Mouse (Mus musculus) E14TG2a.4 (cell line): ENCODE measurements around the gene Tead1.

Experiments
- H3K27me3 ChIP-seq: 2 replicates; pipeline ENCODE4 v1.6.1; 2014; ENCODE audit warnings: low read length, control low read depth; ENCODE audit not compliant: insufficient read depth
- H3K36me3 ChIP-seq: 2 replicates; pipeline ENCODE4 v1.6.1; 2014; ENCODE audit warnings: low read length, control low read depth; ENCODE audit not compliant: insufficient read depth
- H3K4me1 ChIP-seq: replicated peaks from 2 replicates; pipeline ENCODE4 v1.6.1; 2014; ENCODE audit warnings: low read depth, low read length, control low read depth
- H3K4me3 ChIP-seq: replicated peaks from 2 replicates; pipeline ENCODE4 v1.5.1; 2014; ENCODE audit warnings: mild to moderate bottlenecking, low read length
- H3K9me3 ChIP-seq: 2 replicates; pipeline ENCODE4 v1.6.1; 2014; ENCODE audit warnings: low read length, control low read depth
- CTCF ChIP-seq: conservative IDR thresholded peaks from 2 replicates; pipeline ENCODE4 v1.5.1; 2014; ENCODE audit warnings: low read length
- NANOG ChIP-seq: IDR thresholded peaks from 2 replicates; pipeline ENCODE4 v1.6.1; 2014; ENCODE audit warnings: borderline replicate concordance, low read length, mixed read lengths
- POU5F1 ChIP-seq: IDR thresholded peaks from 2 replicates; pipeline ENCODE4 v1.6.1; 2014; ENCODE audit warnings: low read length, borderline replicate concordance

Tead1 gene

GRCm38 (mm10) chr7:112841484-112841883 lies 162.4 kb downstream of the Tead1 start:
- no peak for TF ChIP-seq NANOG
- TF ChIP-seq CTCF = no peak
- no peak for TF ChIP-seq POU5F1
- Histone ChIP-seq H3K4me3 (peak overlapping the region; percentile 35), H3K36me3 (peaks cover 47% of the 10 kb centered on the region), H3K9me3 (no peaks in the 10 kb centered on the region), H3K27me3 (no peaks in the 10 kb centered on the region), H3K4me1 (peaks cover 58% of the 10 kb centered on the region)

- TF ChIP-seq POU5F1 = no peak
- no peak for TF ChIP-seq NANOG
- TF ChIP-seq CTCF = no peak
- Histone ChIP-seq H3K4me1 (peaks cover 58% of the 10 kb centered on the region), H3K9me3 (no peaks in the 10 kb centered on the region), H3K4me3 (peak overlapping the region; percentile 35), H3K27me3 (no peaks in the 10 kb centered on the region), H3K36me3 (peaks cover 50% of the 10 kb centered on the region)
Observed at GRCm38 (mm10) chr7:112841886-112842285, 162.8 kb downstream of the Tead1 start.

GRCm38 (mm10) chr7:112851281-112851744 lies 172.2 kb downstream of the Tead1 start:
- Histone ChIP-seq H3K4me3 (no peak overlapping the region), H3K4me1 (peaks cover 70% of the 10 kb centered on the region), H3K36me3 (peaks cover 54% of the 10 kb centered on the region), H3K27me3 (no peaks in the 10 kb centered on the region), H3K9me3 (no peaks in the 10 kb centered on the region)
- no peak for TF ChIP-seq POU5F1
- TF ChIP-seq NANOG = no peak
- no peak for TF ChIP-seq CTCF

- Histone ChIP-seq H3K4me1 (peaks cover 78% of the 10 kb centered on the region), H3K4me3 (no peak overlapping the region), H3K9me3 (no peaks in the 10 kb centered on the region), H3K36me3 (peaks cover 56% of the 10 kb centered on the region), H3K27me3 (no peaks in the 10 kb centered on the region)
- no peak for TF ChIP-seq POU5F1
Observed at GRCm38 (mm10) chr7:112852149-112852839, 173.2 kb downstream of the Tead1 start.

GRCm38 (mm10) chr7:112853857-112854256 lies 174.7 kb downstream of the Tead1 start:
- Histone ChIP-seq H3K27me3 (no peaks in the 10 kb centered on the region), H3K4me1 (peaks cover 78% of the 10 kb centered on the region), H3K9me3 (no peaks in the 10 kb centered on the region), H3K36me3 (peaks cover 57% of the 10 kb centered on the region), H3K4me3 (no peak overlapping the region)
- TF ChIP-seq POU5F1 (no peak), CTCF (no peak), NANOG (no peak)

GRCm38 (mm10) chr7:112854516-112854915 lies 175.4 kb downstream of the Tead1 start:
- H3K36me3 ChIP-seq = peaks cover 54% of the 10 kb centered on the region
- peaks cover 72% of the 10 kb centered on the region for H3K4me1 ChIP-seq
- H3K9me3 ChIP-seq = no peaks in the 10 kb centered on the region
- H3K27me3 ChIP-seq = no peaks in the 10 kb centered on the region
- no peak overlapping the region for H3K4me3 ChIP-seq
- TF ChIP-seq POU5F1 (no peak), CTCF (peak; percentile 69), NANOG (peak; percentile 55; the same call in 1 of the 2 replicates)

GRCm38 (mm10) chr7:112855419-112855818 lies 176.3 kb downstream of the Tead1 start:
- TF ChIP-seq POU5F1 = no peak
- no peak for TF ChIP-seq CTCF
- no peak for TF ChIP-seq NANOG
- peaks cover 63% of the 10 kb centered on the region for H3K4me1 ChIP-seq

GRCm38 (mm10) chr7:112856121-112856571 lies 177.0 kb downstream of the Tead1 start:
- H3K4me1 ChIP-seq = peaks cover 57% of the 10 kb centered on the region
- H3K4me3 ChIP-seq = no peak overlapping the region; the same call in 1 of the 2 replicates
- H3K36me3 ChIP-seq = peaks cover 50% of the 10 kb centered on the region
- no peaks in the 10 kb centered on the region for H3K9me3 ChIP-seq
- TF ChIP-seq NANOG (no peak), POU5F1 (no peak), CTCF (no peak; the same call in 1 of the 2 replicates)
- H3K27me3 ChIP-seq = no peaks in the 10 kb centered on the region

More at GRCm38 (mm10) chr7:112855419-112855818, 176.3 kb downstream of the Tead1 start:
- Histone ChIP-seq H3K27me3 (no peaks in the 10 kb centered on the region), H3K9me3 (no peaks in the 10 kb centered on the region), H3K36me3 (peaks cover 52% of the 10 kb centered on the region), H3K4me3 (no peak overlapping the region)

- Histone ChIP-seq H3K9me3 (no peaks in the 10 kb centered on the region), H3K4me1 (peaks cover 57% of the 10 kb centered on the region)
Observed at GRCm38 (mm10) chr7:112856583-112856982, 177.5 kb downstream of the Tead1 start.

More at GRCm38 (mm10) chr7:112856583-112856982, 177.5 kb downstream of the Tead1 start:
- Histone ChIP-seq H3K4me3 (no peak overlapping the region), H3K36me3 (peaks cover 52% of the 10 kb centered on the region), H3K27me3 (no peaks in the 10 kb centered on the region)
- no peak for TF ChIP-seq NANOG
- TF ChIP-seq CTCF = no peak; the same call in 1 of the 2 replicates
